Mouse (Mus musculus) cerebellum, adult 8-10 months (tissue): Measurements from ENCODE around the gene C1qa.

Experiments used
- DNase-seq: peaks from one replicate; pipeline ENCODE4 v3.0.0; 2022

C1qa gene

DNA sequence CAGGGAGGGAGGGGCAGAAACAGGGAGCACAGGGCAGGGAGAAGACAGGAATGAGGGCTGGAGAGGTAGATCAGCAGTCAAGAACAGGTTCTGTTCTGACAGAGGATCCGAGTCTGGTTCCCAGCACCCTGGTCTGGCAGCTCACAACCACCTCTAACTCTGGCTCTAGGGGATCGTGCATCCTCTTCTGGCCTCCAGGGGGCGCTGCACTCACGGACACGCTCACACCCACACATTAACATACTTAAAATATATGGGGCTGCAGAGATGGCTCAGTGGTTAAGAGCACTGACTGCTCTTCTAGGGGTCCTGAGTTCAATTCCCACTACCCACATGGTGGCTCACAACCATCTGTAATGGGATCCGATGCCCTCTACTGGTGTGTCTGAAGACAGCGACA, 38.6 kb downstream of the C1qa start:
- no peak for DNase-seq

DNA sequence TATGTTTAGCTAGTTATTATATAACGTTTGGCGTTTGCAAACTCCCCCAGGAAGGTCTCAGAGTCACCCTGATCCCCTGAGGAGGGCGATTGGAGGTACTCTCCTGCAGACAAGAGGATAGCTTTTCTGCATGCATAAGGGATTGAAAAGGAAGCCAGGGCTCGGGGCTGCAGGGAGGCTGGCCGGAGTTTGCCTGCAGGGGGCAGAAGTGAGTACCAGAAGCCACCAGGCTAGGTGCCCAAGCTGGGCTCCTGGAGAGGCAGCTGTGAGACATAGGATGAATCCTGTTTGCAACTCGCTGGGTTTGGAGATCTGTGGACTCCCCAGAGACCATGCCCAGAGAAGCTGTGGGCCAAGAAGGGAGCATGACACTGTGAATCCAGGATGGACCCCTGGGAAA, 43.5 kb downstream of the C1qa start:
- no peak for DNase-seq

DNA sequence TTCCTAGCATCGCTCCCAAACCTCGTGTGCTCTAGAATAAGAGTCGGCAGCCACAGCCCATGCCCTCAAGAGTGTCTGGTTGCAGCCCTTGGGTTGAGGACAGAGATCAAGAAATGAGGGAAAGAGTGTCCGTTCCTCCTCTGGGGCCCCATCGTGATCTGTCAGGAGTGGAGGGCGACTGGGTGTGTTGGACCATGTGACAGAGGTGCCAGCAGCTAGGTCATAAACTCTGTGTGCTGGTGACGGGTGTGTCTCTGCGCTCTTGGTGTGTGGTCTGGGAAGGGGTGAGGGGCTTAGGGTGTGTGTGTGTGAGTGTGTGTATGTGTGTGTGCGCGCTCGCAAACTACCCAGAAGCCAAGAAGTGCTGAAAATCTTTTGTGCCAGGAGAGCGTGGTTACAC, 45.6 kb downstream of the C1qa start:
- no peak for DNase-seq

DNA sequence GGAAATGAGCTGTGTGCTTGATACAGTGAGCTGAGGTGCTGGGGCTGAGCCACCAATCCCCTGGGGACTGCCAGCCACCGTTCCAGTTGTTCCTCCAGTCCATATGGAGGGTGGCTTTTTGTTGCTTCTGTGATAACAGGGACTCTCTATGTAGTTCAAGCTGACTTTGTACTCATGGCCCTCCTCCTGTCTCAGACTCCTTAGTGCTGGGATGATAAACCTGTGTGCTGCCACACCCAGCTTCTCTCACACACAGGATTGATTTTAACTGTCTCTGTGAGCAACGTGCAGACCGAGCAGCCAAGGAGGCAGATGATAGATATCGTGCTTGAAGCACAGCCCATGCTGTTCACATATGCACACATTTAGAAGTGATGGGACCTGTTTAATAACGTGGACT, 46.5 kb downstream of the C1qa start:
- DNase-seq, result no peak

DNA sequence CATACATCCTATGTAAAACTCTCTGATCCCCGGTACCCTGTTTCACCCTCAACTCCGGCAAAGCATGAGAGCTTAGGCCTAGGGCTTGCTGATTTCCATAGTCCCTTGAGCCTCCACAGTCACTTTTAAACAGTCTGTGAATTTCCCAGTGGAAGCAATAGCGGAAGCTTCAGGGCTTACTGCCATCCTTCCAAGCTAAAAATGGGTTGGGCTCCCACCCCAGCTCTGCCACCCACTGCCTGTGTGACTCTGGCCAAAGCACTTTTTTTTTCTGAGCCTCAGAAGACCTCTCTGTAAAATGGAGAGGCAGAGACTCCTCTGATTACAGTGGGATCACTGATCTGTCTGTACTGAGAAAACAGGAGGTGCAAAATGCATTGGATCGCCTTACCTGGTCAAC, 50.0 kb downstream of the C1qa start:
- DNase-seq, result no peak

DNA sequence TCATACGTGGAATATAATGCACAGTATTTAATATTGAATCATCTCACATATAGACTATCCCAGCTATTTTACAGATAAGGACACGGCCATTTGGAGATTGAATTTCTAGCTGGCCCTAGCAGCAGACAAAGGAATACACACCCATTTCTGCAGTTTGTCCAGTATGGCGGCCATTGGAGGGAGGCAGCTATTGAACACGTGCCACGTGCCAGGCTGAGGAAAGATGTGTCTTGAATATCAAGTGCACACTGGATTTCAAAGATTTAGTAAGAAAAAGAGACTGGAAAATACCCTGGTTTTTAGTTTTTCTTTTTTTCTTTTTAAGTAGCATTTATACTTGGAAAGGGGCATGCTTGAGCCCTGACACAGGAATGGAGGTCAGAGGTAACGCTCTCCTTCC, 51.4 kb downstream of the C1qa start:
- no peak for DNase-seq
